Mouse (Mus musculus) stomach, postnatal 0 days (tissue): ENCODE results near the gene Hsd17b3. TPM values are rescaled to one million over a fixed set of nuclear protein-coding genes. Genes with fewer than 3 reads are reported as not detected.

Experiments
- ATAC-seq: fragments of 200-750 bp; cut with Nextera tagmentation; 2 replicates; pipeline ENCODE4 v1.8.0; 2017; ENCODE audit not compliant: low FRiP score, low TSS enrichment
- DNase-seq: peaks from one replicate; pipeline ENCODE4 v3.0.0-alpha.2; 2016; ENCODE audit warnings: low spot score
- H3K27ac ChIP-seq: fragments of 300-500 bp; sonication (generic); replicated peaks from 2 replicates; pipeline ENCODE4 v1.5.1; 2014; ENCODE audit warnings: mild to moderate bottlenecking, control low read depth
- H3K27me3 ChIP-seq: fragments of 300-500 bp; sonication (generic); 2 replicates; pipeline ENCODE4 v1.6.1; 2014; ENCODE audit warnings: low read length; ENCODE audit not compliant: control insufficient read depth, insufficient read depth
- H3K36me3 ChIP-seq: fragments of 300-500 bp; sonication (generic); 2 replicates; pipeline ENCODE4 v1.6.1; 2014; ENCODE audit warnings: low read length, mixed read lengths; ENCODE audit not compliant: control insufficient read depth, insufficient read depth
- H3K4me1 ChIP-seq: fragments of 300-500 bp; sonication (generic); replicated peaks from 2 replicates; pipeline ENCODE4 v1.6.1; 2014; ENCODE audit warnings: antibody characterized with exemption; ENCODE audit not compliant: control insufficient read depth, insufficient read depth
- H3K4me2 ChIP-seq: fragments of 300-500 bp; sonication (generic); replicated peaks from 2 replicates; pipeline ENCODE4 v1.6.1; 2014; ENCODE audit warnings: low read depth, mild to moderate bottlenecking, control low read depth, moderate library complexity
- H3K4me3 ChIP-seq: fragments of 300-500 bp; sonication (generic); 2 replicates; pipeline ENCODE4 v1.5.1; 2014; ENCODE audit warnings: low read depth, low read length, control low read depth
- H3K9ac ChIP-seq: fragments of 300-500 bp; sonication (generic); 2 replicates; pipeline ENCODE4 v1.6.1; 2014; ENCODE audit warnings: mild to moderate bottlenecking, low read length, control low read depth, mixed read lengths
- H3K9me3 ChIP-seq: fragments of 300-500 bp; sonication (generic); 2 replicates; pipeline ENCODE4 v1.6.1; 2016; ENCODE audit warnings: low read length; ENCODE audit not compliant: control insufficient read depth
- CTCF ChIP-seq: IDR thresholded peaks from 2 replicates; pipeline ENCODE4 v1.5.1; 2016; ENCODE audit warnings: antibody characterized with exemption, low read depth, mild to moderate bottlenecking, moderate library complexity
- EP300 ChIP-seq: optimal IDR thresholded peaks from 2 replicates; pipeline ENCODE3; 2016; ENCODE audit warnings: antibody characterized with exemption
- WGBS: fragments of 180-500 bp; shearing (Covaris S2); extraction: QIAGEN DNeasy Blood & Tissue Kit; methylation state at CpG from one replicate; pipeline ENCODE4 v1.1.7; 2014; 5-methylcytosine and 5-hydroxymethylcytosine counted together
- polyA plus RNA-seq: library from polyadenylated mRNA; unstranded; fragments of >200 nt; fragmentation: Nextera tagmentation; extraction: Ambion mirVana; gene quantifications from 2 replicates; pipeline ENCODE4 v1.2.1, GENCODE M21; 2015

Gene Hsd17b3
- polyA plus RNA-seq, 1 experiment from 2014 or later, result not detected

DNA sequence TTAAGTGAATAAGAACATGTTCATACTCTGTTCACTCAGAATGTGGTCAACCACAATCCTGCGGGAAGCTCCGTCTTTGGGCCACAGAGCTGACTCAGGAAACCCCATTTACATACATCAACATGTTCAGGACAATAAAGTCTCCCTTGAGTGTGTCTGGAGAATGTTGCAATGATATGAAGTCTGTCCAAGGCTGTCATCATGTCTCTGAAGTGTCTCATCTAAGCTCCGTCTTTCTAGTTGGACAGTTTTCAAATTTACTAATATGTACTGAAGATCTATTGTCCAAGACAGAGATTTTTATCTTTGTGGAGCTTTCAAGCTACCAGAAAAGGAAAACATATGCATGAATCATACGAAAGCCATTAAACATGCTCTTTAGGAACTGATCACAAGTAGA, 77.9 kb downstream of the Hsd17b3 start:
- Histone ChIP-seq H3K4me3 (no peak overlapping the region), H3K27ac (no peak overlapping the region), H3K9ac (no peak overlapping the region), H3K9me3 (no peaks in the 10 kb centered on the region), H3K4me1 (no peaks in the 10 kb centered on the region), H3K36me3 (no peaks in the 10 kb centered on the region), H3K4me2 (no peak overlapping the region), H3K27me3 (no peaks in the 10 kb centered on the region)
- no peak for TF ChIP-seq EP300
- no peak for TF ChIP-seq CTCF
- ATAC-seq (no peak), DNase-seq (no peak)
- WGBS, result 47% methylated on average over 4 of the region's 4 CpGs

Other genes with a start within 250 kb of the Hsd17b3 start
- gene Slc35d2, start 40.1 kb upstream of the Hsd17b3 start, polyA plus RNA-seq, result 7.9 and 9.5 TPM in 2 replicates
- 10.9 and 12.3 TPM in 2 replicates for gene Zfp367, start 64.0 kb upstream of the Hsd17b3 start, polyA plus RNA-seq
- gene Habp4, start 72.6 kb upstream of the Hsd17b3 start, polyA plus RNA-seq, result 11.9 and 13.2 TPM in 2 replicates
- 11.8 and 12.1 TPM in 2 replicates for gene Cdc14b, start 186.1 kb upstream of the Hsd17b3 start, polyA plus RNA-seq
- gene Aaed1, start 223.5 kb upstream of the Hsd17b3 start, polyA plus RNA-seq, result 47.2 and 47.9 TPM in 2 replicates